Mouse (Mus musculus) small intestine, adult 2 months (tissue): ENCODE data around the gene Tmem169.

ENCODE experiments used
- CTCF ChIP-seq: fragments of 200-500 bp; IDR thresholded peaks from 2 replicates; pipeline ENCODE4 v1.5.1; 2012; ENCODE audit warnings: low read depth, mild to moderate bottlenecking, control low read depth, inconsistent platforms, low read length, moderate library complexity, mixed read lengths; ENCODE audit not compliant: insufficient replicate concordance, insufficient read length; ENCODE audit errors: extremely low read depth
- POLR2A ChIP-seq: fragments of 200-500 bp; IDR thresholded peaks from 2 replicates; pipeline ENCODE4 v1.6.1; 2012; ENCODE audit warnings: low read depth, mild to moderate bottlenecking, control low read depth, inconsistent platforms, low read length, moderate library complexity

DNA sequence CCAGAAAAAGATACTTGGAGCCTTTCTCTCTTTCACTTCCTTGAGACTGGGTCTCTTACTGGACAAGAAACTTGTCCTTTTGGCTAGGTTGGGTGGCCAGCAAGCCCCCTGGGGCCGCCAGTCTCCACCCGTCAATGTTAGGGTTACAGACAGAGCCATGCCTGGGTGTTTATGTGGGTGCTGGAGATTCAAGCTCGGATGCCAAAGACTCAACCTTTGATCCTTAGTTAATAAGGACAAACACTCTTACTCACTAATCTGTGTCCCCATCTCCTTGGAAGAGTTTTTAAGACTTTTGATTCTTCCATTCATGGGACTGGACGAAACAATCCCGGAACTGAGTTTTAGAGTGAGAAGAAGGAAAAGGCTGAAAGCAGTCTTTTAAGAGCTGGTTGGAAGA lies 54.2 kb downstream of the Tmem169 start:
- no peak for TF ChIP-seq CTCF
- no peak for TF ChIP-seq POLR2A
